Mouse (Mus musculus) midbrain, postnatal 0 days (tissue): Measurements from ENCODE around the gene Dnajc4. TPM values are rescaled to one million over a fixed set of nuclear protein-coding genes. Genes with fewer than 3 reads are reported as not detected.

Experiments
- ATAC-seq: fragments of 200-750 bp; cut with Nextera tagmentation; 2 replicates; pipeline ENCODE4 v1.8.0; 2017; ENCODE audit warnings: moderate number of reproducible peaks, mild to moderate bottlenecking, moderate TSS enrichment, moderate library complexity; ENCODE audit not compliant: low FRiP score
- DNase-seq: peaks from one replicate; pipeline ENCODE4 v3.0.0-alpha.2; 2015; ENCODE audit warnings: low spot score
- H3K27ac ChIP-seq: fragments of 300-500 bp; sonication (generic); 2 replicates; pipeline ENCODE4 v1.5.1; 2014; ENCODE audit warnings: low read depth, mild to moderate bottlenecking, low read length, mixed read lengths
- H3K27me3 ChIP-seq: fragments of 300-500 bp; sonication (generic); 2 replicates; pipeline ENCODE4 v1.6.1; 2014; ENCODE audit warnings: low read length, control low read depth, mixed read lengths; ENCODE audit not compliant: insufficient read depth
- H3K36me3 ChIP-seq: fragments of 300-500 bp; sonication (generic); 2 replicates; pipeline ENCODE4 v1.6.1; 2014; ENCODE audit warnings: low read length, control low read depth, mixed read lengths; ENCODE audit not compliant: insufficient read depth
- H3K4me1 ChIP-seq: fragments of 300-500 bp; sonication (generic); 2 replicates; pipeline ENCODE4 v1.6.1; 2014; ENCODE audit warnings: mild to moderate bottlenecking, control low read depth, antibody characterized with exemption, low read length, mixed read lengths; ENCODE audit not compliant: insufficient read depth
- H3K4me2 ChIP-seq: fragments of 300-500 bp; sonication (generic); 2 replicates; pipeline ENCODE4 v1.6.1; 2014; ENCODE audit warnings: low read depth, mild to moderate bottlenecking, low read length, mixed read lengths; ENCODE audit not compliant: poor library complexity, severe bottlenecking
- H3K4me3 ChIP-seq: fragments of 300-500 bp; sonication (generic); 2 replicates; pipeline ENCODE4 v1.5.1; 2014; ENCODE audit warnings: low read depth, mild to moderate bottlenecking, low read length, moderate library complexity
- H3K9ac ChIP-seq: fragments of 300-500 bp; sonication (generic); replicated peaks from 2 replicates; pipeline ENCODE4 v1.6.1; 2014; ENCODE audit warnings: mild to moderate bottlenecking, low read length, moderate library complexity, mixed read lengths; ENCODE audit not compliant: poor library complexity, severe bottlenecking
- H3K9me3 ChIP-seq: fragments of 300-500 bp; sonication (generic); 2 replicates; pipeline ENCODE4 v1.6.1; 2016; ENCODE audit warnings: low read length, control low read depth
- CTCF ChIP-seq: IDR thresholded peaks from 2 replicates; pipeline ENCODE4 v1.5.1; 2016; ENCODE audit warnings: antibody characterized with exemption, mild to moderate bottlenecking
- WGBS: fragments of 180-500 bp; shearing (Covaris S2); extraction: QIAGEN DNeasy Blood & Tissue Kit; methylation state at CpG from one replicate; pipeline ENCODE4 v1.1.7; 2014; 5-methylcytosine and 5-hydroxymethylcytosine counted together
- polyA plus RNA-seq: library from polyadenylated mRNA; unstranded; fragments of >200 nt; fragmentation: Nextera tagmentation; extraction: Ambion mirVana; gene quantifications from 2 replicates; pipeline ENCODE4 v1.2.1, GENCODE M21; 2015
- total RNA-seq: library from RNA; depleted of rRNA; stranded (reverse); fragments of >200 nt; gene quantifications from 2 replicates; pipeline ENCODE4 v1.2.3, GENCODE M21; 2014

Dnajc4 gene
- total and polyA plus RNA-seq, 2 experiments from 2014 or later = 21.6 to 31.2 TPM

- Histone ChIP-seq H3K4me2 (peak overlapping the region; percentile 76), H3K9me3 (no peaks in the 10 kb centered on the region), H3K4me3 (peak overlapping the region; percentile 59), H3K27me3 (no peaks in the 10 kb centered on the region), H3K27ac (peak overlapping the region; percentile 85), H3K4me1 (0 out of 2 replicates have a peak, but pooled peaks cover 3% of the 10 kb centered on the region), H3K9ac (peak overlapping the region; percentile 64), H3K36me3 (peaks cover 12% of the 10 kb centered on the region; the same call in 1 of the 2 replicates)
- no peak for TF ChIP-seq CTCF
- WGBS = under 1% methylated on average over 28 of the region's 28 CpGs
- ATAC-seq = peak; percentile 29; the same call in 1 of the 2 replicates
- peak; percentile 80 for DNase-seq
Observed at GRCm38 (mm10) chr19:6950613-6951153, 41.7 kb downstream of the Dnajc4 start.

GRCm38 (mm10) chr19:6949951-6950350 is 42.4 kb downstream of the Dnajc4 start:
- no peak for TF ChIP-seq CTCF
- peak overlapping the region; percentile 64; the same call in 1 of the 2 replicates for H3K9ac ChIP-seq
- WGBS = 55% methylated on average over 5 of the region's 5 CpGs
- DNase-seq (no peak), ATAC-seq (no peak)
- H3K27ac ChIP-seq = peak overlapping the region; percentile 85; the same call in 1 of the 2 replicates
- H3K4me1 ChIP-seq = 0 out of 2 replicates have a peak, but pooled peaks cover 3% of the 10 kb centered on the region
- H3K36me3 ChIP-seq = peaks cover 5% of the 10 kb centered on the region; the same call in 1 of the 2 replicates
- H3K4me2 ChIP-seq = peak overlapping the region; percentile 76
- no peaks in the 10 kb centered on the region for H3K9me3 ChIP-seq
- no peaks in the 10 kb centered on the region for H3K27me3 ChIP-seq
- H3K4me3 ChIP-seq = peak overlapping the region; percentile 59

- Histone ChIP-seq H3K27me3 (no peaks in the 10 kb centered on the region), H3K4me2 (no peak overlapping the region), H3K9ac (no peak overlapping the region), H3K36me3 (peaks cover 5% of the 10 kb centered on the region; the same call in 1 of the 2 replicates), H3K9me3 (no peaks in the 10 kb centered on the region), H3K4me3 (no peak overlapping the region), H3K4me1 (0 out of 2 replicates have a peak, but pooled peaks cover 3% of the 10 kb centered on the region), H3K27ac (no peak overlapping the region)
- ATAC-seq (no peak), DNase-seq (no peak)
- TF ChIP-seq CTCF = no peak
- WGBS = 91% methylated on average over 5 of the region's 5 CpGs
Observed at GRCm38 (mm10) chr19:6949532-6949931, 42.8 kb downstream of the Dnajc4 start.

GRCm38 (mm10) chr19:6948186-6948585 is 44.2 kb downstream of the Dnajc4 start:
- Histone ChIP-seq H3K4me1 (0 out of 2 replicates have a peak, but pooled peaks cover 3% of the 10 kb centered on the region), H3K4me2 (no peak overlapping the region), H3K9me3 (no peaks in the 10 kb centered on the region), H3K27me3 (no peaks in the 10 kb centered on the region), H3K4me3 (no peak overlapping the region), H3K9ac (no peak overlapping the region), H3K27ac (no peak overlapping the region), H3K36me3 (peaks cover 5% of the 10 kb centered on the region; the same call in 1 of the 2 replicates)
- TF ChIP-seq CTCF = no peak
- 80% methylated on average over 4 of the region's 4 CpGs for WGBS
- ATAC-seq (no peak), DNase-seq (peak; percentile 48)

- Histone ChIP-seq H3K9ac (no peak overlapping the region), H3K36me3 (peaks cover 5% of the 10 kb centered on the region; the same call in 1 of the 2 replicates)
- 58% methylated on average over 4 of the region's 4 CpGs for WGBS
Observed at GRCm38 (mm10) chr19:6947742-6948141, 44.6 kb downstream of the Dnajc4 start.

GRCm38 (mm10) chr19:6943709-6944108 is 48.7 kb downstream of the Dnajc4 start:
- no peak overlapping the region for H3K9ac ChIP-seq
- ATAC-seq = no peak
- H3K4me2 ChIP-seq = no peak overlapping the region
- H3K27ac ChIP-seq = no peak overlapping the region
- no peak for TF ChIP-seq CTCF
- no peak for DNase-seq
- no peaks in the 10 kb centered on the region for H3K9me3 ChIP-seq
- H3K4me3 ChIP-seq = no peak overlapping the region
- peaks cover 19% of the 10 kb centered on the region for H3K4me1 ChIP-seq
- 92% methylated on average over 6 of the region's 6 CpGs for WGBS
- peaks cover 5% of the 10 kb centered on the region; the same call in 1 of the 2 replicates for H3K36me3 ChIP-seq
- no peaks in the 10 kb centered on the region for H3K27me3 ChIP-seq

More at GRCm38 (mm10) chr19:6947742-6948141, 44.6 kb downstream of the Dnajc4 start:
- H3K9me3 ChIP-seq = no peaks in the 10 kb centered on the region
- H3K4me1 ChIP-seq = peaks cover 2% of the 10 kb centered on the region
- ATAC-seq (no peak), DNase-seq (no peak)
- H3K27ac ChIP-seq = no peak overlapping the region
- H3K4me2 ChIP-seq = no peak overlapping the region
- no peak for TF ChIP-seq CTCF
- no peak overlapping the region for H3K4me3 ChIP-seq
- H3K27me3 ChIP-seq = no peaks in the 10 kb centered on the region
